Mouse (Mus musculus) MEL (cell line): ENCODE measurements around the gene Hspe1. TPM values are rescaled to one million over a fixed set of nuclear protein-coding genes. Genes with fewer than 3 reads are reported as not detected.
A peak's percentile ranks its signal among the peaks of the same experiment; 100 is the strongest.

ENCODE experiments used
- DNase-seq: peaks from one replicate; pipeline ENCODE4 v3.0.0; 2011; ENCODE audit warnings: low read depth, low spot score
- H3K27ac ChIP-seq: 2 replicates; pipeline ENCODE4 v1.5.1; 2012; ENCODE audit warnings: low read depth, mild to moderate bottlenecking, control low read depth, low read length, moderate library complexity; ENCODE audit not compliant: control insufficient read depth
- H3K27me3 ChIP-seq, 2 experiments: fragments of 150-350 bp in 1 of 2; sonication (generic) in 1 of 2; 2 replicates each; pipeline ENCODE4 v1.6.1; 2012; ENCODE audit warnings: low read length in 2 of 2, mild to moderate bottlenecking in 2 of 2, improper control_type of control experiment in 1 of 2, moderate library complexity in 1 of 2; ENCODE audit not compliant: insufficient read depth in 2 of 2, control insufficient read depth in 1 of 2
- H3K36me3 ChIP-seq, 2 experiments: 2 replicates each; pipeline ENCODE4 v1.6.1; 2012 to 2014; ENCODE audit warnings: low read length in 2 of 2, improper control_type of control experiment in 1 of 2, inconsistent platforms in 1 of 2, mild to moderate bottlenecking in 1 of 2; ENCODE audit not compliant: insufficient read depth in 2 of 2, control insufficient read depth in 1 of 2
- H3K4me1 ChIP-seq, 2 experiments: fragments of 150-350 bp in 1 of 2; sonication (generic) in 1 of 2; 2 replicates each; pipeline ENCODE4 v1.6.1; 2012; ENCODE audit warnings: low read length in 2 of 2, improper control_type of control experiment in 1 of 2, mild to moderate bottlenecking in 1 of 2; ENCODE audit not compliant: insufficient read depth in 2 of 2, control insufficient read depth in 1 of 2
- H3K4me3 ChIP-seq, 2 experiments: fragments of 150-350 bp in 1 of 2; sonication (generic) in 1 of 2; 2 replicates each; pipeline ENCODE4 v1.5.1; 2012; ENCODE audit warnings: low read depth in 2 of 2, low read length in 2 of 2, mild to moderate bottlenecking in 2 of 2, moderate library complexity in 2 of 2, control low read depth in 1 of 2, improper control_type of control experiment in 1 of 2; ENCODE audit not compliant: control insufficient read depth in 1 of 2, insufficient read depth in 1 of 2
- H3K79me2 ChIP-seq: 2 replicates; pipeline ENCODE4 v1.6.1; 2012; ENCODE audit warnings: mild to moderate bottlenecking, low read length, moderate library complexity; ENCODE audit not compliant: control insufficient read depth, poor library complexity, insufficient read depth
- H3K9ac ChIP-seq: 2 replicates; pipeline ENCODE4 v1.6.1; 2012; ENCODE audit warnings: low read depth, mild to moderate bottlenecking, control low read depth, low read length, moderate library complexity; ENCODE audit not compliant: control insufficient read depth, poor library complexity, severe bottlenecking
- H3K9me3 ChIP-seq: fragments of 150-350 bp; sonication (generic); replicated peaks from 2 replicates; pipeline ENCODE4 v1.6.1; 2012; ENCODE audit warnings: mild to moderate bottlenecking, low read length, improper control_type of control experiment, moderate library complexity; ENCODE audit not compliant: insufficient read depth
- BHLHE40 ChIP-seq: IDR thresholded peaks from 2 replicates; pipeline ENCODE4 v1.6.1; 2012; ENCODE audit warnings: low read depth, mild to moderate bottlenecking, inconsistent platforms, low read length, improper control_type of control experiment, borderline replicate concordance
- CHD1 ChIP-seq: IDR thresholded peaks from 2 replicates; pipeline ENCODE4 v1.6.1; 2012; ENCODE audit warnings: low read depth, mild to moderate bottlenecking, inconsistent platforms, low read length, improper control_type of control experiment
- CHD2 ChIP-seq: IDR thresholded peaks from 2 replicates; pipeline ENCODE4 v1.6.1; 2011; ENCODE audit warnings: low read length, improper control_type of control experiment
- CTCF ChIP-seq, 3 experiments: IDR thresholded peaks in 2 of 3; conservative IDR thresholded peaks in 1 of 3; 2 replicates each; pipeline ENCODE4 v1.5.1; 2011 to 2012; ENCODE audit warnings: low read length in 3 of 3, low read depth in 2 of 3, mild to moderate bottlenecking in 2 of 3, improper control_type of control experiment in 1 of 3, inconsistent platforms in 1 of 3, mixed read lengths in 1 of 3, moderate library complexity in 1 of 3; ENCODE audit not compliant: control insufficient read depth in 1 of 3, insufficient read depth in 1 of 3, poor library complexity in 1 of 3, severe bottlenecking in 1 of 3
- E2F4 ChIP-seq: IDR thresholded peaks from 2 replicates; pipeline ENCODE4 v1.6.1; 2011; ENCODE audit warnings: low read depth, low read length, improper control_type of control experiment, borderline replicate concordance
- EP300 ChIP-seq, 2 experiments: IDR thresholded peaks; 2 replicates each; pipeline ENCODE4 v1.6.1; 2011; ENCODE audit warnings: improper control_type of control experiment in 2 of 2, low read length in 2 of 2, low read depth in 1 of 2, mild to moderate bottlenecking in 1 of 2
- GABPA ChIP-seq: IDR thresholded peaks from 2 replicates; pipeline ENCODE4 v1.6.1; 2012; ENCODE audit warnings: low read depth, mild to moderate bottlenecking, inconsistent platforms, low read length, improper control_type of control experiment, moderate library complexity
- GATA1 ChIP-seq: IDR thresholded peaks from 2 replicates; pipeline ENCODE4 v1.6.1; 2011; ENCODE audit warnings: low read depth, low read length, improper control_type of control experiment
- JUND ChIP-seq: IDR thresholded peaks from 2 replicates; pipeline ENCODE4 v1.6.1; 2011; ENCODE audit warnings: low read depth, mild to moderate bottlenecking, improper control_type of control experiment, low read length
- MAX ChIP-seq: IDR thresholded peaks from 2 replicates; pipeline ENCODE4 v1.6.1; 2011; ENCODE audit warnings: low read length, improper control_type of control experiment
- MEF2A ChIP-seq: IDR thresholded peaks from 2 replicates; pipeline ENCODE4 v1.6.1; 2014; ENCODE audit warnings: low read depth, mild to moderate bottlenecking, inconsistent platforms, low read length, improper control_type of control experiment; ENCODE audit not compliant: poor library complexity, insufficient replicate concordance, severe bottlenecking; ENCODE audit errors: extremely low read depth
- MYB ChIP-seq: IDR thresholded peaks from 2 replicates; pipeline ENCODE4 v1.6.1; 2011; ENCODE audit warnings: mild to moderate bottlenecking, low read depth, low read length, improper control_type of control experiment
- MYC ChIP-seq: IDR thresholded peaks from 2 replicates; pipeline ENCODE4 v1.6.1; 2011; ENCODE audit warnings: low read depth, mild to moderate bottlenecking, low read length, improper control_type of control experiment, moderate library complexity
- NELFE ChIP-seq: IDR thresholded peaks from 2 replicates; pipeline ENCODE4 v1.6.1; 2011; ENCODE audit warnings: low read depth, low read length, improper control_type of control experiment
- NRF1 ChIP-seq: IDR thresholded peaks from 2 replicates; pipeline ENCODE4 v1.6.1; 2014; ENCODE audit warnings: low read depth, mild to moderate bottlenecking, inconsistent platforms, low read length, improper control_type of control experiment, moderate library complexity; ENCODE audit not compliant: poor library complexity, insufficient read depth, severe bottlenecking
- POLR2AphosphoS2 ChIP-seq: IDR thresholded peaks from 2 replicates; pipeline ENCODE4 v1.6.1; 2011; ENCODE audit warnings: low read length, improper control_type of control experiment
- POLR2AphosphoS5 ChIP-seq: IDR thresholded peaks from 2 replicates; pipeline ENCODE4 v1.6.1; 2012; ENCODE audit warnings: low read depth, borderline replicate concordance, mild to moderate bottlenecking, inconsistent platforms, low read length, moderate library complexity, mixed read lengths
- RAD21 ChIP-seq: IDR thresholded peaks from 2 replicates; pipeline ENCODE4 v1.6.1; 2011; ENCODE audit warnings: mild to moderate bottlenecking, low read depth, low read length, improper control_type of control experiment
- RCOR1 ChIP-seq: IDR thresholded peaks from 2 replicates; pipeline ENCODE4 v1.6.1; 2012; ENCODE audit warnings: low read depth, mild to moderate bottlenecking, inconsistent platforms, low read length, improper control_type of control experiment
- SIN3A ChIP-seq: IDR thresholded peaks from 2 replicates; pipeline ENCODE4 v1.6.1; 2012; ENCODE audit warnings: low read length, improper control_type of control experiment, inconsistent platforms
- TAL1 ChIP-seq: IDR thresholded peaks from 2 replicates; pipeline ENCODE4 v1.6.1; 2012; ENCODE audit warnings: mild to moderate bottlenecking, inconsistent platforms, low read length, moderate library complexity, mixed read lengths
- UBTF ChIP-seq: IDR thresholded peaks from 2 replicates; pipeline ENCODE4 v1.6.1; 2012; ENCODE audit warnings: low read depth, mild to moderate bottlenecking, inconsistent platforms, low read length, improper control_type of control experiment, moderate library complexity, borderline replicate concordance; ENCODE audit not compliant: insufficient read depth
- USF2 ChIP-seq, 2 experiments: IDR thresholded peaks; 2 replicates each; pipeline ENCODE4 v1.6.1; 2011 to 2012; ENCODE audit warnings: improper control_type of control experiment in 2 of 2, low read length in 2 of 2, borderline replicate concordance in 1 of 2, inconsistent platforms in 1 of 2, low read depth in 1 of 2, mild to moderate bottlenecking in 1 of 2; ENCODE audit not compliant: insufficient read depth in 1 of 2
- ZC3H11A ChIP-seq: IDR thresholded peaks from 2 replicates; pipeline ENCODE4 v1.6.1; 2012; ENCODE audit warnings: low read depth, mild to moderate bottlenecking, inconsistent platforms, low read length, improper control_type of control experiment
- ZKSCAN1 ChIP-seq: IDR thresholded peaks from 2 replicates; pipeline ENCODE4 v1.6.1; 2012; ENCODE audit warnings: low read depth, mild to moderate bottlenecking, inconsistent platforms, low read length, improper control_type of control experiment, moderate library complexity
- ZNF384 ChIP-seq: IDR thresholded peaks from 2 replicates; pipeline ENCODE4 v1.6.1; 2012; ENCODE audit warnings: low read depth, mild to moderate bottlenecking, inconsistent platforms, low read length, improper control_type of control experiment
- polyA plus RNA-seq, 2 experiments: library from polyadenylated mRNA; stranded (reverse) in 1 of 2; unstranded in 1 of 2; fragments of >175 nt in 1 of 2; fragments of >200 nt in 1 of 2; gene quantifications; 2 replicates each; pipeline versions ENCODE4 v1.2.1 to v1.2.4; 2012; ENCODE audit warnings: low replicate concordance in 2 of 2, low read depth in 1 of 2; ENCODE audit not compliant: insufficient read length in 2 of 2, insufficient read depth in 1 of 2, missing spikeins in 1 of 2
- total RNA-seq: library from RNA; depleted of rRNA; stranded (reverse); fragments of 300-350 nt; gene quantifications from 2 replicates; pipeline ENCODE4 v1.2.3, GENCODE M21; 2012

The Hspe1 gene
- total and polyA plus RNA-seq, 3 experiments = 752 to 942 TPM; not detected in 1

DNA sequence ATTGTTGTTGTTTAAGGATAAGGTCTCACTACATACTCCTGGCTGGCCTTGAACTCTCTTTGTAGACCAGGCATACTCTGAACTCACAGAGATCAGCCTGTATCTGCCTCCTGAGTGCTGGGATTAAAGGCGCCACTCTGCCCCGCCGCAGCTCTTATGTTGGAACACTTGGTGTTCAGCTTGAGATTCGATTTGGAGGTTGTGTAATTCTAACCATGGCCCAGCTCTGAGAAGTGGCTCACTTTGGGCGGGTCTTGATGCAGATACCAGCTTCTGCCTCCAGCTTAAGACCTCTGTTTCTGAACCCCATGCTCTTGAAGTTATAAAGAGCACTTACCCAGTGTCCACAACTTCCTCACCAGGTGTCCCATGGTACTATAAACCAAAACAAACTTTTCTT, 41.8 kb downstream of the Hspe1 start:
- H3K36me3 ChIP-seq = peaks cover 0 to 26% of the 10 kb centered on the region in 2 experiments; a peak in 3 of 4 replicates
- H3K4me1 ChIP-seq = peaks cover 0 to 16% of the 10 kb centered on the region in 2 experiments; a peak in 3 of 4 replicates
- peaks cover 30% of the 10 kb centered on the region for H3K79me2 ChIP-seq
- peak overlapping the region; percentile 94 for H3K27ac ChIP-seq
- H3K9ac ChIP-seq = peak overlapping the region; percentile 76
- no peak for TF ChIP-seq CTCF (IDR thresholded peaks at IDR 0.05 in 2 of 3, conservative IDR thresholded peaks at IDR 0.05 in 1 of 3; ENCODE audit: control insufficient read depth in 1 of 3, insufficient read depth in 1 of 3, low read depth in 2 of 3, low read length in 3 of 3, poor library complexity in 1 of 3, severe bottlenecking in 1 of 3)
- TF ChIP-seq GABPA = no peak
- no peak for TF ChIP-seq MYB
- TF ChIP-seq POLR2AphosphoS5 = no peak
- no peak for TF ChIP-seq UBTF
- TF ChIP-seq USF2 (IDR thresholded peaks at IDR 0.05; ENCODE audit: borderline replicate concordance in 1 of 2, insufficient read depth in 1 of 2, low read depth in 1 of 2, low read length in 2 of 2) = no peak
- no peak for TF ChIP-seq NELFE
- no peak for TF ChIP-seq RAD21
- no peak for TF ChIP-seq ZC3H11A
- TF ChIP-seq NRF1 = no peak
- no peak for TF ChIP-seq SIN3A
- TF ChIP-seq TAL1 = no peak
- TF ChIP-seq, all 39 proteins: peak for 0
- peak; percentile 63 for DNase-seq
- H3K9me3 ChIP-seq = no peaks in the 10 kb centered on the region
- no peaks in the 10 kb centered on the region for H3K27me3 ChIP-seq
- H3K4me3 ChIP-seq = no peak overlapping the region

DNA sequence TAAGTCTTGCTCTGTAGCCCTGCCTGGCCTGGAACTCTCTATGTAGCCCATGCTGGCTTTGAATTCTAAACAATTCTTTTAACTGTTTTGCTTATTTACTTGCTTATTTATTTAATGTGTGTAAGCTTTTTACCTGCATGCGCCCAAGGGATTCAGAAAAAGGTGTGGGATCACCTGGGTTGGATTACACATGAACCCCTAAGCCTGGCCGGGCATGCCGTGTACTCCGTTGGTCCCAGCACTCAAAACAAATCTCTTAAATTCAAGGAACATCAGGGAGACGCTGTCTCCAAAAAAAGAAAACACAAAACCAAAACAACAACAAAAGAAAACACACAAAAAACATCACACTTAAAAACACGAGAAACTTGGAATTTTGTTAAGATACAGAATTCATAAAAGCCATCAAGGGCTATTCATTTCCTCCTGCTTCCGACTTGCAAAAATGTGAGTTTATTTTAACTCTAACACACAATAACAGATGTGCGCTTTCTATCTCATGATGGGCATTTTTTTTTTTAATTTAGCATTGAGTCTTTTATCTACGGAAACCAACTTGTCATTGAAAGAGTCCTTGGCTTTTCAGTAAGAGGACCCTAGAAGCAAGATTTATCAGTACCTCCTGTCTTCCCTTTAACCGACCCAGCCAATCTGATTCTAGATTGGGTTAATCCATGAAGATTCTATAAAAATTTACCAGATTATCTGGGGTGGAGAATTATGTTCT, 42.4 kb downstream of the Hspe1 start:
- peak overlapping the region; percentile 76 for H3K9ac ChIP-seq
- peaks cover 34% of the 10 kb centered on the region for H3K79me2 ChIP-seq
- no peak for DNase-seq
- TF ChIP-seq E2F4 = no peak
- no peak for TF ChIP-seq UBTF
- no peak for TF ChIP-seq CTCF (IDR thresholded peaks at IDR 0.05 in 2 of 3, conservative IDR thresholded peaks at IDR 0.05 in 1 of 3; ENCODE audit: control insufficient read depth in 1 of 3, insufficient read depth in 1 of 3, low read depth in 2 of 3, low read length in 3 of 3, poor library complexity in 1 of 3, severe bottlenecking in 1 of 3)
- no peak for TF ChIP-seq ZC3H11A
- no peak for TF ChIP-seq NRF1
- TF ChIP-seq SIN3A = no peak; the same call in 1 of the 2 replicates
- peak; percentile 77 for TF ChIP-seq GATA1
- TF ChIP-seq ZKSCAN1 = no peak
- peak; percentile 19; the same call in 1 of the 2 replicates for TF ChIP-seq TAL1
- TF ChIP-seq CHD1 = peak; percentile 70; the same call in 1 of the 2 replicates
- peak; percentile 93 for TF ChIP-seq ZNF384
- no peak for TF ChIP-seq MAX
- 0 out of 2 replicates have a peak, but pooled peaks have one; percentile 16 for TF ChIP-seq MYC
- no peak for TF ChIP-seq GABPA
- no peak for TF ChIP-seq JUND
- TF ChIP-seq BHLHE40 = no peak
- TF ChIP-seq NELFE = no peak
- TF ChIP-seq USF2 (IDR thresholded peaks at IDR 0.05; ENCODE audit: borderline replicate concordance in 1 of 2, insufficient read depth in 1 of 2, low read depth in 1 of 2, low read length in 2 of 2) = no peak
- no peak for TF ChIP-seq POLR2AphosphoS2
- TF ChIP-seq RCOR1 = no peak; the same call in 1 of the 2 replicates
- TF ChIP-seq EP300 (IDR thresholded peaks at IDR 0.05; ENCODE audit: low read depth in 1 of 2, low read length in 2 of 2) = peak; percentile 59 to 75; a peak in 2 of 4 replicates
- no peak for TF ChIP-seq CHD2
- no peak for TF ChIP-seq MEF2A
- peaks cover 0 to 16% of the 10 kb centered on the region in 2 experiments; a peak in 3 of 4 replicates for H3K4me1 ChIP-seq
- H3K27me3 ChIP-seq = no peaks in the 10 kb centered on the region
- peak overlapping the region; percentile 75 to 85 for H3K4me3 ChIP-seq
- peaks cover 1 to 26% of the 10 kb centered on the region in 2 experiments; a peak in 3 of 4 replicates for H3K36me3 ChIP-seq
- no peaks in the 10 kb centered on the region for H3K9me3 ChIP-seq
- H3K27ac ChIP-seq = peak overlapping the region; percentile 94
